Mouse (Mus musculus): ENCODE data around the gene Gm5767.

The Gm5767 gene

GRCm38 (mm10) chr16:8680470-8680869 lies at the start of gene Gm5767:
TSS of gene Gm5767 (plus strand) at chr16:8680770.
- in situ Hi-C loops (cut with MboI), result loop anchor here (10.0 kb wide), 1 partner anchor 84 kb away; no protein-coding TSS in a partner anchor

GRCm38 (mm10) chr16:8631428-8631827 lies 49.1 kb upstream of the Gm5767 start:
- in situ Hi-C loops (cut with MboI), result no loop called here

- in situ Hi-C loops (cut with MboI), result no loop called here
These were observed 43.7 kb upstream of the Gm5767 start for GRCm38 (mm10) chr16:8636867-8637216.

DNA sequence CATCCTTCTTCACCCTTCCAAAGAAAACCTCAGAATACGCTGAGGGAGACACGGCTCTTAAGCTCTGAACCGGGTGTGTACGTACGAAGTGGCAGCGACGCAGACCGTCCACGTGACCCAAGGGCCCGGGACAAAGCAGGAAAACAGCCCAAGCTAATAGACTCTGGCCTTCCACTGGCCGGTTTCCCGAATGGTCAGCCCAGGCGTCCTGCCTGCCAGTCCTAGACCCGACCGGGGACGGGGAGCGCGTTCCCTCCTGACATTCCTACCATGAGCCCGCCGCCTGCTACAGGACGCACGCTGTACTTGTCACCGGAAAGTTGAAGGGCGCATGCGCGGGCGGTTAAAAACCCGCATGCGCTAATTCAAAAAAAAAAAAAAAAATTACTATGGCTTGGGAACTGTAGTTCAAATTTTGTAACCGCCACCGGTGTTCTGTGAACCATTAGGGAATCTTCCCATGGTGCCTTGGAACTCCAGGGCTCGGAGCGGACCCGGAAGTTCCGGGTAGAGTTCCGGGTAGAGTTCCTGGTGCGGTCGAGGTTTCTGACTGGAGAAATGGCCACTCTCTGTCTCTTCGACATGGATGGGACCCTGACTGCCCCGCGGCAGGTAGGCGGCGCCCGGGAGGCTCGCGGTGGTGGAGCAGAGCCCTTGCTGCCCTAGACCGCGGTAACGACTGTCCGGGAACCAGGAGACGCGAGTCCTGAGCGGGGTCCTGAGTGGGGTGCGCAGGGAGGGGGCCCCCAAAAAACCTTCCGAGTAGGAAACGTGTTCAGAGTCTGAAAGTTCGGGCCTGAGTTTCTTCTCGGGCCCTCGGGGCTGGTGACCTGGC lies 43.1 kb upstream of the Gm5767 start, which contains the start of the genes Pmm2 and Tmem186:
TSS of gene Pmm2 (plus strand) at position 458 of the 835 bp plus-strand sequence.
TSS of gene Tmem186 (minus strand) at position 496 of the 835 bp plus-strand sequence.
- in situ Hi-C loops (cut with MboI), result no loop called here

DNA sequence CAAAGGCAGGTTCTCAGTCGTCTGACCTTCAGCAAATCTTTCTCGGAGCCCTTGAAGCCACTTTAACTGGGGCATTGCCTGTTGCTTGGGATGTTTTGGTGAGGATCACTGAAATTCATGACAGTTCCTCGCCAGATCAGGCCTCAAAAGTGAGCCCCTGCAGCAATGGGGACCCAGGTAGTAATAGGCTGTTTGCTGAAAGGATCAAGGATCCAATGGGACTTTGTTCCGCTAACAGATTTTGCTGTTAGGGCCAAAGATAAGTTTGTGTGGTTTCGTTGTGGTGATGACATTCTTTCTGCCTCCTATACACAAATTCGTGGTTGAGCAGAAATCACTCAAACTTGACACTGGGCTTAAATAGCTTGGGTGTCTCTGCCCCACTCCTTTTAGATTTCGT lies 42.4 kb upstream of the Gm5767 start:
- in situ Hi-C loops (cut with MboI), result no loop called here

- in situ Hi-C loops (cut with MboI), result no loop called here
These were observed 40.9 kb upstream of the Gm5767 start for GRCm38 (mm10) chr16:8639466-8640191.

DNA sequence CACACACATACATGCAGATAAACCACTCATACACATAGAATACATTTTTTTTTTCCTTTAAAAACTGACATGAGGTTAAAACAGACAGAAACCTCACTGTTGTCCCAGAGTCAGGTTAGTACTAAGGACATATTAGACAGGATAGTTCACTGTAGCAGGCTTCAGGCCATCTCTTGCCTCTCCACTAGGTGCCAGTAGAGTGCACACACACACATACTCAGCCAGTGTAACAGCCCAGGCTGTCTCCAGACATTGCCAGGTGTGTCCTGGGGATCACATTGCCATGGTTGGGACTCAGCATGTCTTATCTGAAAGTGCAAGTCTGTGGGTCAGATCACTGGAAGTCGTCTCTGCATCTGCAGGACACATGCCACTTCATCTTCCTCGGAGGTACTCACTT lies 36.7 kb upstream of the Gm5767 start:
- in situ Hi-C loops (cut with MboI), result no loop called here

- in situ Hi-C loops (cut with MboI), result no loop called here
These were observed 35.0 kb upstream of the Gm5767 start for GRCm38 (mm10) chr16:8645546-8645945.

DNA sequence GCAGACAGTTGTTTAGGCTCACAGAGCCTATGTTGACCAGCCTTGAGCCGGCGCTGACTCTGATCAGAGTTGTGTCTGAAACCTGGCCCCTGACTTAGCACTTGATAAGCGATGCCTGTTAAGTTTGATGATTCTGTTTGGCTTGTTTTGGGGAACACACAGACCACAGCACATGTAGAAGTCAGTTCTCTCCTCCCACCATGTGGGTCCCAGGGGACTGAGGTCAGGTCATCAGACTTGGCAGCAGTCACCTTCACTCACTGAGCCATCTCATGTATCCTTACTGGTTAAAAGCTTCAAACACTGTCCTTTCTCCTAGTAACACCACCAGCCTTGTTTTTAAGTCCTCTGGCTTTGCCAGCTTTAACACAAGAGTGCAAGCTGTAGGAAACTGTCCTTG lies 30.6 kb upstream of the Gm5767 start:
- in situ Hi-C loops (cut with MboI), result no loop called here

- in situ Hi-C loops (cut with MboI), result no loop called here
These were observed 25.5 kb upstream of the Gm5767 start for GRCm38 (mm10) chr16:8655108-8655507.

- in situ Hi-C loops (cut with MboI), result no loop called here
These were observed 25.0 kb upstream of the Gm5767 start for GRCm38 (mm10) chr16:8655599-8655998.

GRCm38 (mm10) chr16:8656256-8656655 lies 24.3 kb upstream of the Gm5767 start:
- in situ Hi-C loops (cut with MboI), result no loop called here

GRCm38 (mm10) chr16:8658349-8658748 lies 22.2 kb upstream of the Gm5767 start:
- in situ Hi-C loops (cut with MboI), result no loop called here

- in situ Hi-C loops (cut with MboI), result no loop called here
These were observed 21.8 kb upstream of the Gm5767 start for GRCm38 (mm10) chr16:8658764-8659163.

- in situ Hi-C loops (cut with MboI), result no loop called here
These were observed 17.5 kb upstream of the Gm5767 start for GRCm38 (mm10) chr16:8663022-8663421.

- in situ Hi-C loops (cut with MboI), result no loop called here
These were observed 16.7 kb upstream of the Gm5767 start for GRCm38 (mm10) chr16:8663606-8664539.

GRCm38 (mm10) chr16:8665367-8665766 lies 15.2 kb upstream of the Gm5767 start:
- in situ Hi-C loops (cut with MboI), result no loop called here

DNA sequence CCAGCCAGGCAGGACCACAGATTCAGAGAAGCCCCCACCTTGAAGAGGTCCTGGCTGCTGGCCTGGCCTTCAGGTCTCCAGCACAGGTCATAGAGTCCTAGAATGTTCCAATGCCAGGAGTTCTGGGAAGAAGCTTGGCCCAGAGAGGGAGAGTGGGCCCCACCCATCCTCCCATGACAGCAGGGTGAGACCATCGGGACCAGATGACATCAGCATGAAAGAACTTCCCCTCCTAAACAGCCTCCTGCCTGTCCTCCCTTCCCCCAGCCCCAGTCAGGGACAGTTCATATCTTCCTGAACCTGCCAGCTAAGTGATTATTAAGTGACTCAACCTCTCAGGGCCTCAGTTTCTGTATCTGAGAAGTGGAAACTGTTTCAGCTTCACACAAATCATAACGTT lies 14.1 kb upstream of the Gm5767 start:
- in situ Hi-C loops (cut with MboI), result no loop called here

DNA sequence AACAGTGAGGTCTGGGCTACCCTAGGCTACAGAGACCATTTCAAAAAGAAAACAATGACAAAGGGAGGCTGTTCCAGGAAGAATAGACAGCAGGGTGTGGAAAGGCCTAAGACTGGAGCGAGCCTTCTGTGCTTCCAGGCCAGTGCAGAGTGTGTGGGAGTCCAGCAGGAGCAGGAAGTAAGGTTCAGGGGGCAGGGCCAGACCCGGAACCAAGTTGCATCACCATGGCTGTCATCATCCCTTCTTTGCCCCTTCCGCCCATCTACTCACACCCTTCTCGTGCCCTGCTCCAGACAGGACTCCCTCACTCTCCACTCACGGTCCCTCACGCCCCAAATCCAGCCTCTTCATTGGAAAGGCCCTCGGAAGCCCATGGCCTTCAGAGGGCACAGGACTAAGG lies 13.3 kb upstream of the Gm5767 start:
- in situ Hi-C loops (cut with MboI), result no loop called here

GRCm38 (mm10) chr16:8667814-8668213 lies 12.8 kb upstream of the Gm5767 start:
- in situ Hi-C loops (cut with MboI), result no loop called here

DNA sequence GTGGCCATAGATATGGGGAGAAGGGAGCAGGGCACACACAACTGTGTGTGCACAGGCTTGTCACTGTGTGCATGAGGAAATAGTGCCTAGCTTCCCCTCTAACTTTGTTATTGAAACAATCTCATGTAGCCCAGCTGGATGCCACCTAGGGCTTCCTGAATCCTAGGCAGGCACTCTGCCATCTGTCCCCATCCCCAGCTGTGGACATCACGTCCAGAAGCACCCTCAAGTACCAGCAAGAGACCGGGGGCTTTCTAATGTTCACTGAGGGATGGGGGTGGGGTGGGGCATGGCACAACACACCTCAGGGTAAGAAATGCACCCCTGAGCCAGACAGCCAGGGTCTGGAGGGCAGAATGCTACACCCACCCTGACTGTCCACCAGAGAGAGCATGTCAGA lies 12.2 kb upstream of the Gm5767 start:
- in situ Hi-C loops (cut with MboI), result no loop called here

GRCm38 (mm10) chr16:8669432-8669831 lies 11.1 kb upstream of the Gm5767 start:
- in situ Hi-C loops (cut with MboI), result no loop called here
